Mouse (Mus musculus) heart, adult 2 months (tissue): Measurements from ENCODE around the gene Bcl9l. TPM values are rescaled to one million over a fixed set of nuclear protein-coding genes. Genes with fewer than 3 reads are reported as not detected.

Experiments used
- DNase-seq, 2 experiments: peaks; one replicate each; pipeline ENCODE4 v3.0.0; 2021
- H3K27ac ChIP-seq: fragments of 200-600 bp; 2 replicates; pipeline ENCODE4 v1.8.1; 2022
- H3K27me3 ChIP-seq: fragments of 200-500 bp; 2 replicates; pipeline ENCODE4 v1.6.1; 2012; ENCODE audit warnings: mild to moderate bottlenecking, low read length, inconsistent platforms, mixed read lengths; ENCODE audit not compliant: control insufficient read depth, insufficient read depth
- H3K36me3 ChIP-seq: fragments of 200-500 bp; 2 replicates; pipeline ENCODE4 v1.6.1; 2012; ENCODE audit warnings: low read length, inconsistent platforms; ENCODE audit not compliant: control insufficient read depth, insufficient read depth
- H3K4me1 ChIP-seq: fragments of 200-500 bp; 2 replicates; pipeline ENCODE4 v1.6.1; 2011; ENCODE audit warnings: low read length; ENCODE audit not compliant: control insufficient read depth, insufficient read depth
- H3K4me3 ChIP-seq: fragments of 200-600 bp; 2 replicates; pipeline ENCODE4 v1.8.1; 2022
- H3K79me2 ChIP-seq: fragments of 200-500 bp; replicated peaks from 2 replicates; pipeline ENCODE4 v1.6.1; 2012; ENCODE audit warnings: mild to moderate bottlenecking, inconsistent platforms, low read length, moderate library complexity, mixed read lengths; ENCODE audit not compliant: control insufficient read depth, insufficient read depth
- H3K9ac ChIP-seq: fragments of 200-500 bp; 2 replicates; pipeline ENCODE4 v1.6.1; 2012; ENCODE audit warnings: low read depth, mild to moderate bottlenecking, control low read depth, inconsistent platforms, low read length, mixed read lengths
- CTCF ChIP-seq: fragments of 200-600 bp; IDR thresholded peaks from 2 replicates; pipeline ENCODE4 v1.8.1; 2022; ENCODE audit warnings: antibody characterized with exemption, mild to moderate bottlenecking, moderate library complexity
- EP300 ChIP-seq: fragments of 200-500 bp; IDR thresholded peaks from 2 replicates; pipeline ENCODE4 v1.6.1; 2011; ENCODE audit warnings: low read depth, low read length, control low read depth; ENCODE audit not compliant: insufficient read depth
- POLR2A ChIP-seq: fragments of 200-500 bp; IDR thresholded peaks from 2 replicates; pipeline ENCODE4 v1.6.1; 2011; ENCODE audit warnings: mild to moderate bottlenecking, low read depth, low read length, control low read depth; ENCODE audit not compliant: insufficient read depth
- WGBS: fragments of 180-500 bp; shearing (Covaris S2); methylation state at CpG from one replicate; pipeline ENCODE4 v1.1.7; 2018; 5-methylcytosine and 5-hydroxymethylcytosine counted together
- intact Hi-C: fragments of 180-260 bp; cut with DNase I; formaldehyde crosslinking; loops from one replicate; pipeline ENCODE4 v1.15.1; 2025
- polyA plus RNA-seq: library from polyadenylated mRNA; depleted of rRNA; stranded (reverse); fragments of >200 nt; gene quantifications from 2 replicates; pipeline ENCODE4 v1.2.3, GENCODE M21; 2012
- total RNA-seq, 2 experiments: library from RNA; stranded (reverse); gene quantifications; 2 replicates each; pipeline ENCODE4 v1.2.3; 2021

Gene Bcl9l
- total and polyA plus RNA-seq, 3 experiments: 21.5 to 58.7 (median 44.5) TPM

GRCm38 (mm10) chr9:44474327-44474726, 8.3 kb upstream of the Bcl9l start:
- peak; percentile 65 to 82 for DNase-seq
- intact Hi-C loops: no loop called here
- Histone ChIP-seq H3K27me3 (no peaks in the 10 kb centered on the region), H3K4me1 (peaks cover 4% of the 10 kb centered on the region), H3K9ac (no peak overlapping the region), H3K36me3 (no peaks in the 10 kb centered on the region), H3K79me2 (no peaks in the 10 kb centered on the region), H3K4me3 (no peak overlapping the region), H3K27ac (peak overlapping the region; percentile 66)
- TF ChIP-seq POLR2A (no peak), CTCF (no peak), EP300 (peak; percentile 93)
- 10% methylated on average over 1 of the region's 1 CpGs for whole genome bisulfite sequencing

- no peak overlapping the region for H3K9ac ChIP-seq
- H3K27me3 ChIP-seq: no peaks in the 10 kb centered on the region
- no peak for TF ChIP-seq POLR2A
- TF ChIP-seq EP300: no peak
- peak; percentile 49 for TF ChIP-seq CTCF
- 95% methylated on average over 3 of the region's 3 CpGs for WGBS
- intact Hi-C loops: loop anchor here (5.0 kb wide), 1 partner anchor 36 kb away; no protein-coding TSS in a partner anchor
- no peak for DNase-seq
- no peak overlapping the region for H3K4me3 ChIP-seq
- H3K79me2 ChIP-seq: no peaks in the 10 kb centered on the region
- H3K36me3 ChIP-seq: no peaks in the 10 kb centered on the region
- no peak overlapping the region for H3K27ac ChIP-seq
- peaks cover 5% of the 10 kb centered on the region for H3K4me1 ChIP-seq
Measured at GRCm38 (mm10) chr9:44475936-44476335, 6.7 kb upstream of the Bcl9l start.

GRCm38 (mm10) chr9:44477339-44478228, 5.0 kb upstream of the Bcl9l start:
- intact Hi-C loops: loop anchor here (2.0 to 5.0 kb wide), 2 partner anchors 23 to 35 kb away; partner anchors contain the start of gene Upk2
- Histone ChIP-seq H3K79me2 (no peaks in the 10 kb centered on the region), H3K36me3 (no peaks in the 10 kb centered on the region), H3K9ac (peak overlapping the region; percentile 85), H3K4me1 (peaks cover 7% of the 10 kb centered on the region), H3K4me3 (peak overlapping the region; percentile 73), H3K27me3 (no peaks in the 10 kb centered on the region), H3K27ac (peak overlapping the region; percentile 96)
- TF ChIP-seq POLR2A (no peak), EP300 (0 out of 2 replicates have a peak, but pooled peaks have one; percentile 24), CTCF (peak; percentile 96; the same call in 1 of the 2 replicates)
- WGBS: 16% methylated on average over 24 of the region's 24 CpGs
- DNase-seq: peak; percentile 63 to 67

- Histone ChIP-seq H3K4me1 (peaks cover 7% of the 10 kb centered on the region), H3K36me3 (no peaks in the 10 kb centered on the region), H3K79me2 (no peaks in the 10 kb centered on the region), H3K27ac (peak overlapping the region; percentile 96), H3K27me3 (no peaks in the 10 kb centered on the region), H3K9ac (peak overlapping the region; percentile 85), H3K4me3 (peak overlapping the region; percentile 73)
- WGBS: 0% methylated on average over 26 of the region's 27 CpGs
- DNase-seq: peak; percentile 76 to 79
- intact Hi-C loops: loop anchor here (2.0 to 5.0 kb wide), 2 partner anchors 24 to 34 kb away; partner anchors contain the start of gene Upk2
- TF ChIP-seq CTCF (no peak), EP300 (0 out of 2 replicates have a peak, but pooled peaks have one; percentile 11), POLR2A (0 out of 2 replicates have a peak, but pooled peaks have one; percentile 51)
Measured at GRCm38 (mm10) chr9:44478229-44478921, 4.2 kb upstream of the Bcl9l start.

GRCm38 (mm10) chr9:44478959-44479605, 3.5 kb upstream of the Bcl9l start:
- intact Hi-C loops: loop anchor here (2.0 to 5.0 kb wide), 2 partner anchors 24 to 33 kb away; partner anchors contain the start of gene Upk2
- Histone ChIP-seq H3K27me3 (no peaks in the 10 kb centered on the region), H3K4me1 (peaks cover 7% of the 10 kb centered on the region), H3K9ac (peak overlapping the region; percentile 85), H3K36me3 (no peaks in the 10 kb centered on the region), H3K79me2 (no peaks in the 10 kb centered on the region), H3K27ac (peak overlapping the region; percentile 96), H3K4me3 (peak overlapping the region; percentile 73)
- WGBS: under 1% methylated on average over 28 of the region's 29 CpGs
- DNase-seq: peak; percentile 90
- 0 out of 2 replicates have a peak, but pooled peaks have one; percentile 17 for TF ChIP-seq EP300
- peak; percentile 31 for TF ChIP-seq CTCF
- peak; percentile 48; the same call in 1 of the 2 replicates for TF ChIP-seq POLR2A
